Mouse (Mus musculus): Measurements from ENCODE around the gene Rab30.

The Rab30 gene

DNA sequence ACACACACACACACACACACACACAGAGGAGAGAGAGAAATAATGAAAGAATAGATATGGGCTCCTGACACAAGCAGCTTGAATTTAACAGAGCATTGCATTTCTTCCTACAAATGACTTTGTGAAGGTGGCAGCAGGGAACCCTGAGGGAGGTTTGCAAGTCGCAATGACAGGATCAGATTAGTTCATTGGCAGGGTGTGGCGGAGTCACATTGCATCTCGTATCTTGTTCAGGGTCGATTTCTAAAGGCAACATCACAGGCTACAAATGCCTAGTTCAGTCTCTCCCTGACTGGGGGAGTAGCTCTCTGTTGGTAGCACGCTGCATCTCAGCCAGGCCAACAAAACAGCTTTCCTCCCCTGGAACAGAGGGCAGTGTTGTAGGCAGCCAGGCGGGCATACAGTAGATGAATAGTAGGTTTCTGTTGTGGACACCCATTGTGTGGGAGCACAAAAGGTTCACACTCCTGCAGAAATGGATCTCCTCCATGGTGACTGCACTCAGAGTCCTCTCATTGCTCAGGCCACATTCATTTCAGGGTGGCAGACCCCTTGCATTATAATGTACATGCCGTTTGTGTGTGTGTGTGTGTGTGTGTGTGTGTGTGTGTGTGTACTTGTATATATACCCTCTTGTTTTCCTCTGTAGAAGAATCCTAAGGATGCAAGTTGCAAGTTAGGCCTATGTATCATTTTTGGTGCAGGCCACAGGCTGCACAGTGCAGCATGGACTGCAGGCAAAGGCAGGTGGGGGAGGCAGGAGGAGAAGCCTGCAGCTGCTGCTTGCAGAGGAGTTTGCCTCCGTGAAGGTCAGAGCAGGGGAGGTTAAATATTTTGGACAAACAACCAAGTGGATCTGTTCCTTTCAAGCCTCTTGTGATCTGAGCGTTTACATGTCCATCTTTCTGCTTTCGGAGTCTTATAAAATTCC lies 58.5 kb downstream of the Rab30 start:
- no peak for DNase-seq (ENCODE audit: low read depth, low spot score)

DNA sequence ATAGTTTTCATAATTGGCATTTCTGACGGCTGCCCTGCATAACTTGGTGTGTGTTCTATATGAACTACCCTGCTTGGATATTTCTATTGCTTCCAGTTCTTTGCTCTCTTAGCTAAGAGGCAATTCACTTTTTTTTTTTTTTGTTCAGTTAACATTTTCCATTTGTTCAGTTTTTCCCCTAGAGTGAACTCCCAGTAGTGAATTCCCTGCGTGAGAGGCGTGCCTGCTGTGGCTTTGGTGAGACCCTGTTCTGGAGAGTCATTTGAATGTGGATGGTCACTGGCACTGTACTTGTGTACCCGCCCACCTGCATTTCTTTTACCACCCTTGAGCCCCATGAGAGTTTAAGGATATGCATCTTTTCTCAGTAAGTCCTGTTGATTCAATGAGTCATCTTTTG lies 60.8 kb downstream of the Rab30 start:
- DNase-seq (ENCODE audit: low read depth, low spot score): no peak

DNA sequence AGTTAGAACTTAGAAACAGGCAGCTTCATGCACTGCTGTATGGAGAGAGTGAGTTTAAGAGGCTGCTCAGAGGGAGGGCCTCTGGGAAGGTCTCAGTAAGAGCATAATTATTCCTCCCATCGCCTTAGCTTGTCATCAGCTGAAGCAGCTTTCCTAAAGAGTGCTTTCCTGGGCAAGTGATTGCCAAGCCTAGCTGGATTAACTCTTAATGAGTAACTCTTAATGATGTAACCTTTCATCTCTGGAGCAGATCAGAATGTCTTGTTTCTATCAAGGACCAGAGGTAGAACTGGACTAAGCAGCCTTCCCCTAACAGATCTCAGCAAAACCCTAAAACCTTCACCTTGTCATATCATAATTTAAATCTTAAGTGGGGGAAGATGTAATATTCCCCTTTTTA lies 61.8 kb downstream of the Rab30 start:
- no peak for DNase-seq (ENCODE audit: low read depth, low spot score)

GRCm38 (mm10) chr7:92804919-92805668 lies 63.7 kb downstream of the Rab30 start:
- DNase-seq (ENCODE audit: low read depth, low spot score): no peak

DNA sequence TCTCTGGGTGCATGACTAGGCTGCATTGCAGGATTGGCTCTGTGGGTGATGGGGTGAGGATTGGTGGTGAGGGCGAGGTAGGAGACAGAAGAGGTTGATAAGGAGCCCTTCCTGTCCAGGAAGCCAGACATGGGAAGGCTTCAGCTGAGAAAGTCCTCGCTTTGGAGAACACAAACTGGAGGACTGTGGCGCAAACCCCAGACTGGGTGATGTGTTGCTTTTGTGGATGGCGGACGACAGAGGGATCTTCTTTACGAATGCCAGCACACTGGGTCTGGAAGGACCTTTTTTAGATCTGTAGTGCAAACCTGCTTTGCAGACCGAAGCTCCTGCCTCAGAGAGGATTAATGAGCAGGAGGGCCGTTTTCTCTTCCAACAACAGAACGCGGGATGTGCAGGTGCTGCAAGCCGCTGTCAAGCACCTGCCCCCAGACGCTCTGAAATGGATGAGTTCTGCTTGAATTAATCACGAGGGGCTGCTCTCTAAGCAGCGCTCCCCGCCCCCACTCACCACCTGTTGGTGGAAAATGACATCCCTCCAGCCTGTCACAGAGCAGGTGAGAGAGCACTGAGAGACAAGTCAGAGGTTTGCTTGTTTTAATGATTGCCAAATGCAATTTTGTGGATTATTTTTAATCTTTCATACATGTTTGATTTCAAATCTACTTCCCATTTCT lies 65.2 kb downstream of the Rab30 start:
- no peak for DNase-seq (ENCODE audit: low read depth, low spot score)

- DNase-seq (ENCODE audit: low read depth, low spot score): no peak
Measured at GRCm38 (mm10) chr7:92807482-92807881, 66.1 kb downstream of the Rab30 start.

GRCm38 (mm10) chr7:92811667-92812279 lies 70.4 kb downstream of the Rab30 start:
- DNase-seq (ENCODE audit: low read depth, low spot score): no peak

DNA sequence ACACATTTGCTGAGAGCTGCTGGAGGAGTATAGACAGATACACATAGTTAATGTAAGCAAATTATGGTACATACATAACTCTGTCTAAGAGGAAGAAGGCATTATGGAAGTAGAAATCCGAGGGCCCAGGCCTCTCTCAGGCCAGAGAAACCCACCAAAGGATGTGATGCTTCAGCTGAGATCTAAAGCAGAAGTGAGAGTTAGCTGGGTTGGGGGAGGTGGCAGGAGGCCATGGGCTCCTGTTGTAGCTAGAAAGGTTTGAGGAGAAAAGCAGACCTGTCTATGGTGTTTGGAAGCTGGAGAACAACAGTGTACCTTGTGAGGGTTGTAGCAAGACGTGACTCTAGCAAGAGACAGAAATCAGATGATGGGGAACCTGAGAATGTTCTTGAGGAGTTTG lies 75.8 kb downstream of the Rab30 start:
- no peak for DNase-seq (ENCODE audit: low read depth, low spot score)

- DNase-seq (ENCODE audit: low read depth, low spot score): no peak
Measured at GRCm38 (mm10) chr7:92817886-92818285, 76.5 kb downstream of the Rab30 start.

DNA sequence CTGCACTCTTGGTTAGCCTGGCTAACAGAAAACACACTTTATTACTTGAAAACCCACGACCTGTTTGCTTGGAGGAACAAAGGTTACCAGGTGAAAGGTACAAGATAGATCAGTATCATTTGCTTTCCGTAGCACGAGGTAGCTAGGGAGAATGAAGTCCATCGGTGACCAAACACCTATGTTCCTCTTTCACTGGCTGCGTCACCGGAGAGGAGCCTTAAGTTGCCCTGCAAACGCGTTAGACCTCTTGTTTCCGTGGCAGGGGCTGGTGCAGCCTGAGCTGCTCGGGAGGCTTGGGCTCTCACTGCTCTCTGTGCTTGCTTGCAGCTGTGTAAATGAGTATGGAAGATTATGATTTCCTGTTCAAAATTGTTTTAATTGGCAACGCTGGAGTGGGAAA lies 78.3 kb downstream of the Rab30 start:
- DNase-seq (ENCODE audit: low read depth, low spot score): no peak

GRCm38 (mm10) chr7:92820410-92820809 lies 79.0 kb downstream of the Rab30 start:
- DNase-seq (ENCODE audit: low read depth, low spot score): no peak

GRCm38 (mm10) chr7:92820941-92821465 lies 79.6 kb downstream of the Rab30 start:
- DNase-seq (ENCODE audit: low read depth, low spot score): no peak

DNA sequence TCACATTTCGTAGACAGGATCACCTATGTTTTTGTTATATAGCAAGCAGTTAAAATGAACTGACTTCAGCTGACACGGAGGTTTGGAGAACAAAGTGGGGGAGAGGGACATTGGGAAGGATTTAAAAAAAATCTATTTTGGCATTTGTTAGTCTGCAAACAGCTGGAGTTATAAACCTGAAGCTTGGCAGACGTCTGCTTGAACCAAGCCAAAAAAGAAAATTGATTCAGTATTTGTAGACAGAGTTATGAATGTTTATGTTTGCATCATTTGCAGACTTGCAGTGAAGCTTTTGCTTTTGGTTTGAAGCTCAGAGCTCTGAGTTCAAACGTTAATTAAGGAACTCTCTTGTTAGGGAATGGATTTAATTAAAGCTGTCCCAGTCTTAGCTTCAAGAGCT lies 80.5 kb downstream of the Rab30 start:
- no peak for DNase-seq (ENCODE audit: low read depth, low spot score)

- no peak for DNase-seq (ENCODE audit: low read depth, low spot score)
Measured at GRCm38 (mm10) chr7:92822409-92823101, 81.2 kb downstream of the Rab30 start.

DNA sequence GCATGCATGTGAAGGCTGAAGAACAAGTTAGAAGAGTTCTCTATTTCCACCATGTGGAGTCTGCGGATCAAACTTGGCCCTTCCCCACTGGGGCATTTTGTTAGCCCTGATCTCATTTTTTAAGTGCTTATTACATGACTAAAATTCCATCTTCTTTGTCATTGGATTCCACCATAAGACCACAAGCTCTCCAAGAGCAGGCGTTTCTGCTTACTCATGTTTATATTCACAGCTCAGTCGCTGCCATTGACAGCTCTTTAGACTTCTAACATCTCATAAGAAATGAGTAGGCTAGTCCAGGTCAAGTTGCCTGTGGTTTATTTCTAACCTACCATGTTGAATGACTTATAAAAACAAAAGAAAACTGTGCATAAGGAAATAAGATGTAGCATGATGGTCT lies 84.8 kb downstream of the Rab30 start:
- no peak for DNase-seq (ENCODE audit: low read depth, low spot score)

DNA sequence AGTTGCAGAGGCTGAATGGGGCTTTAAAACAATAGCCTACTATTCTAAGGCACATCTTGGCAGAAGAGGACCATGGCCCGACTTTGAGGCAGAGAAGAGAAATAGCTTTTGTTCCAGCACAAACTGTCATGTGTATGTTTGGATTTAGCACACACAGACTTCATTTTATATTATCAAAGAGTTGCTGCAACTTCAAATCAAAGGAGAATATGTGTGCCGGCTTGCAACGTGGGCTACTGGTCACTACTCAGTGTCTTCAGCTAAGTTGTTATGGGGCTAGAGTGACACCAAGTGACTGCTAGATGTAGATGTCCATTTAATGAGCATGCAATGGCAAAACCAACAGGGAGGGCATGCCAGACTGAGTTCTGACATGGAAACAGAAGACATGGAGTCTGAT lies 86.6 kb downstream of the Rab30 start:
- DNase-seq (ENCODE audit: low read depth, low spot score): no peak

DNA sequence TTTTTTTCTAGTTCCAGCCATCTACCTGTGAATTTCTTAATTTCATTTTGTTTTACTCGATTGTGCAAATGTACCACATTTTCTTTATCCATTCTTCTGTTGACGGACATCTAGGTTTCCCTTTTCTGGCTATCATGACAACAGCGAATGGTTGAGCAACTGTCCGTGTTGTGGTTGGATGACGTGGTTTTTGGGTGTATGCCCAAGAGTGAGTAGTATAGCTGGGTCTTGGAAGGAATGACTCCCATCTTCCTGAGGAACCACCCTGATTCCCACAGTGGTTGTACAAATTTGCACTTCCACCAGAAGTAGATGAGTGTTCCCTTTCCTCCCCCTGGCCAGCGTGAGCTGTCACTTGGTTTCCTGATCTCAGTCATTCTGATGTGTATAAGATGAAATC lies 91.0 kb downstream of the Rab30 start:
- DNase-seq (ENCODE audit: low read depth, low spot score): no peak

- no peak for DNase-seq (ENCODE audit: low read depth, low spot score)
Measured at GRCm38 (mm10) chr7:92834391-92834790, 93.0 kb downstream of the Rab30 start.

DNA sequence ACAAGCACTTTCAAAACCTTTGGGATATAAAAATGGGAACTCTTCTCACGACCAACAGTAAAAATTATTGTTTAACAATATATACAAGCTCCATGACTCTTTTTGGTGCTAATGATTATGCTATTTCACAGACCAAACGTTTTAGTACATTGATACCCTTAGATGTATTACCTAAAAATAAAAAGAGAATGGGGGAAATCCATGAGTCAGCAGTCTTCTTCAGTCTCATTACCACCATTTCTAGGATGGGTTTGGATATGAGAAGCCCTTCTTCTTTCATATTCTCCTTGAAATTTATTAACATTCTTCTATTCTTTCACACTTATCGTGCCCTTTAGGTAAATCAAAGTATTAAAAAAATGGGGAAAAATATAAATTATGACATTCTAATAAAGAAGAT lies 95.0 kb downstream of the Rab30 start:
- DNase-seq (ENCODE audit: low read depth, low spot score): no peak

DNA sequence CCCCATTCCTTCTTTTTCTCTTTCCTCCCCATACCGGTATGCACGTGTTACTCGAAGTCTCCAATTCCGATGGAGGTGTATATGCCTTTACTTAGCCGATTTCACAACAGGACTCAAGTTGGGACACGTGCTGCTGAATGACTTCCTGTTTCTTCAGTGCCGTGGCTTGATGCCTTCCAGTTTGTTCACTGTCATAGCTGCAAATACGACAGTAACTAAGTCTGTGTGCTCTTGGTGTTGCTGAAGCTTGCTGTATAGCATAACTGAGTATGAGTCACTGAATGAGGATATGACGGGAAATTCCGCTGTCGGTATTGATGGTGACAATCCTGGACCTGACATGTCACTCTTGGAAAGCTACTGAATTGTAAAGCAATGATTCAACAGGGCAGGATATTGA lies 95.8 kb downstream of the Rab30 start:
- DNase-seq (ENCODE audit: low read depth, low spot score): no peak

DNA sequence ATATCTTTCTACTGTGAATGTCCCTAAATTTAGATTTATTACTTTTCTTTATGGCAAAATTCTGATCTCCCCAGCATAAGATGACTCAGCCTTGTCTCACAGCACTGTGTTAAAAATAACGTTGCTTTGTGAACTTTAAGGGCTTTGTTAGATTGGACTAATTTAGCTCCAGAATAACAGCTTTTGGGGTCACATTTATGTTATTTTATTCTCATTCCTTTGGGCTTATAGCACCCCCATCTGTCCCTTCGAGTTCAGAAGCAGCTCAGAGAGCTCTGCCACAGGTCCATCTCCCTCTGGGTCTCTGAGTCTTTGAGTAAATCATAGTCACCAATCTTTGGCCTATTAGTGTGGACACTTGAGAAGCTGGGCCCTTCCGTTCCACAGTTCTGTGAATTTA lies 96.5 kb downstream of the Rab30 start:
- DNase-seq (ENCODE audit: low read depth, low spot score): no peak
